ENCODE assay signal across 18 mouse cellular contexts in genomic region chr8:126221631-126222030, GRCm38 (mm10).
DNase-seq lines count a peak whose midpoint lies in the region; ATAC-seq and TF ChIP-seq lines count a peak whose summit lies in the region.
"Had no signal": no experiment of that assay in that cellular context is flagged by ENCODE, and none has a peak within 500 bp of the region (broad histone marks: within the 10 kb centered on the region; RNA-seq: fewer than 3 reads in every experiment).

No protein-coding gene starts in this region.

- intact Hi-C loops in left cerebral cortex, adult 2 months (cut with DNase I), result no loop called here
- intact Hi-C loops in left cerebral cortex, postnatal 36 days (cut with DNase I), result no loop called here

- no peak for TF ChIP-seq POLR2A in ES-Bruce4 (IDR thresholded peaks at IDR 0.05; ENCODE audit: insufficient read depth, low read length)

- H3K4me2 ChIP-seq in forebrain, embryonic 11.5 days (ENCODE audit: low read depth, low read length, severe bottlenecking), result no peak overlapping the region
- H3K4me2 ChIP-seq in forebrain, embryonic 12.5 days, result no peak overlapping the region
- H3K4me2 ChIP-seq: embryonic facial prominence, embryonic 13.5 days; limb, embryonic 15.5 days had no signal

- no peak for TF ChIP-seq EP300 in ES-Bruce4 (IDR thresholded peaks at IDR 0.05; ENCODE audit: insufficient read depth, low read depth, low read length)

- peak; percentile 39 for TF ChIP-seq CTCF in left cerebral cortex, adult 2 months (IDR thresholded peaks at IDR 0.05)
- TF ChIP-seq CTCF in ES-Bruce4 (IDR thresholded peaks at IDR 0.05; ENCODE audit: low read depth, low read length), result peak; percentile 44

- ATAC-seq in forebrain, embryonic 11.5 days (replicated peaks; ENCODE audit: low FRiP score), result no peak
- ATAC-seq in forebrain, embryonic 12.5 days (ENCODE audit: low FRiP score), result no peak
- ATAC-seq: forebrain, embryonic 16.5 days had no signal

- H3K4me1 ChIP-seq in forebrain, embryonic 11.5 days (replicated peaks; ENCODE audit: control insufficient read depth, insufficient read depth, low read length), result no peaks in the 10 kb centered on the region
- no peaks in the 10 kb centered on the region for H3K4me1 ChIP-seq in forebrain, embryonic 12.5 days
- no peaks in the 10 kb centered on the region for H3K4me1 ChIP-seq in ES-Bruce4 (ENCODE audit: control insufficient read depth, insufficient read depth, low read length)
- H3K4me1 ChIP-seq: embryonic facial prominence, embryonic 13.5 days; limb, embryonic 15.5 days had no signal

- H3K27ac ChIP-seq in forebrain, embryonic 11.5 days (ENCODE audit: low read depth, low read length), result no peak overlapping the region
- no peak overlapping the region for H3K27ac ChIP-seq in forebrain, embryonic 12.5 days
- no peak overlapping the region for H3K27ac ChIP-seq in left cerebral cortex, adult 2 months
- H3K27ac ChIP-seq in ES-Bruce4 (ENCODE audit: insufficient read depth, low read length), result no peak overlapping the region
- H3K27ac ChIP-seq: embryonic facial prominence, embryonic 13.5 days; limb, embryonic 15.5 days had no signal

- H3K4me3 ChIP-seq in forebrain, embryonic 11.5 days (ENCODE audit: low read depth, low read length), result no peak overlapping the region
- no peak overlapping the region for H3K4me3 ChIP-seq in forebrain, embryonic 12.5 days (replicated peaks)
- H3K4me3 ChIP-seq in left cerebral cortex, adult 2 months, result no peak overlapping the region
- H3K4me3 ChIP-seq in ES-Bruce4 (ENCODE audit: low read depth, low read length), result no peak overlapping the region
- H3K4me3 ChIP-seq: embryonic facial prominence, embryonic 13.5 days; limb, embryonic 15.5 days; myocyte had no signal

- H3K9me3 ChIP-seq in forebrain, embryonic 11.5 days (ENCODE audit: control insufficient read depth, low read length), result no peaks in the 10 kb centered on the region
- no peaks in the 10 kb centered on the region for H3K9me3 ChIP-seq in forebrain, embryonic 12.5 days
- H3K9me3 ChIP-seq in ES-Bruce4 (replicated peaks; ENCODE audit: control insufficient read depth, insufficient read depth, low read length, poor library complexity, severe bottlenecking), result no peaks in the 10 kb centered on the region
- H3K9me3 ChIP-seq: embryonic facial prominence, embryonic 13.5 days; limb, embryonic 15.5 days had no signal

- DNase-seq in forebrain, embryonic 11.5 days (ENCODE audit: low spot score), result peak; percentile 54
- DNase-seq in left cerebral cortex, adult 2 months (ENCODE audit: extremely low spot score in 1 of 2, low spot score in 2 of 2), result no peak
- DNase-seq in left cerebral cortex, postnatal 36 days (ENCODE audit: low spot score in 2 of 2), result no peak
- DNase-seq in embryo, embryonic 11 days, result peak; percentile 26
- no peak for DNase-seq in thymus, postnatal 0 days (ENCODE audit: low spot score)
- no peak for DNase-seq in urinary bladder, adult 18-20 months (ENCODE audit: low spot score in 2 of 2)
- DNase-seq: adrenal gland, postnatal 25 days; B cell, adult 2 months; cerebellum, adult 11-12 months; gastrocnemius, postnatal 36 days; right cerebral cortex, postnatal 4 days; thymus, postnatal 4 days had no signal

- WGBS in forebrain, embryonic 11.5 days, result 44% methylated on average over 1 of the region's 1 CpGs
- WGBS in forebrain, embryonic 12.5 days, result 52% methylated on average over 1 of the region's 1 CpGs

- no peak overlapping the region for H3K9ac ChIP-seq in forebrain, embryonic 11.5 days (ENCODE audit: low read length)
- no peak overlapping the region for H3K9ac ChIP-seq in forebrain, embryonic 12.5 days
- H3K9ac ChIP-seq in ES-Bruce4 (ENCODE audit: low read depth, poor library complexity, severe bottlenecking), result no peak overlapping the region
- H3K9ac ChIP-seq: embryonic facial prominence, embryonic 13.5 days; limb, embryonic 15.5 days had no signal

- H3K36me3 ChIP-seq in forebrain, embryonic 11.5 days (ENCODE audit: control insufficient read depth, insufficient read depth, low read length), result no peaks in the 10 kb centered on the region
- no peaks in the 10 kb centered on the region for H3K36me3 ChIP-seq in forebrain, embryonic 12.5 days (replicated peaks)
- no peaks in the 10 kb centered on the region for H3K36me3 ChIP-seq in ES-Bruce4 (ENCODE audit: control insufficient read depth, insufficient read depth, low read length, poor library complexity, severe bottlenecking)
- H3K36me3 ChIP-seq: embryonic facial prominence, embryonic 13.5 days; limb, embryonic 15.5 days had no signal

- H3K27me3 ChIP-seq in forebrain, embryonic 11.5 days (ENCODE audit: control insufficient read depth, insufficient read depth, low read length), result no peaks in the 10 kb centered on the region
- no peaks in the 10 kb centered on the region for H3K27me3 ChIP-seq in forebrain, embryonic 12.5 days
- no peaks in the 10 kb centered on the region for H3K27me3 ChIP-seq in ES-Bruce4 (ENCODE audit: control insufficient read depth, insufficient read depth, low read length, poor library complexity, severe bottlenecking)
- H3K27me3 ChIP-seq: embryonic facial prominence, embryonic 13.5 days; limb, embryonic 15.5 days had no signal

Comparison
In these comparisons a context has a peak if more than half of its experiments do, and no peak if none do; other contexts are left out.
1. DNase-seq: peak in forebrain, embryonic 11.5 days (single experiment) and embryo, embryonic 11 days (single experiment); none in left cerebral cortex, adult 2 months (0 of 2), left cerebral cortex, postnatal 36 days (0 of 2), thymus, postnatal 0 days (single experiment) and urinary bladder, adult 18-20 months (0 of 2).